Mouse (Mus musculus) neutrophil, adult 5-6 weeks (primary cell): Measurements from ENCODE around the gene Epyc. TPM values are rescaled to one million over a fixed set of nuclear protein-coding genes. Genes with fewer than 3 reads are reported as not detected.

ENCODE experiments used
- ATAC-seq: fragments of 151-379, 151-347 bp; 2 replicates; pipeline ENCODE4 v1.8.0; 2017; ENCODE audit warnings: mild to moderate bottlenecking, moderate TSS enrichment; ENCODE audit not compliant: insufficient number of reproducible peaks, poor library complexity, low FRiP score, severe bottlenecking; ENCODE audit errors: extremely low read depth
- total RNA-seq: library from RNA; stranded (forward); fragments of 200-1000 nt; gene quantifications from 2 replicates; pipeline ENCODE4 v1.2.3, GENCODE M21; 2017

Epyc gene
- total RNA-seq: not detected in 2 replicates

- no peak for ATAC-seq
These were observed at the start of gene Epyc for GRCm38 (mm10) chr10:97643768-97644167. Epyc (plus strand) TSS chr10:97644068.

GRCm38 (mm10) chr10:97595680-97596079 is 48.2 kb upstream of the Epyc start:
- ATAC-seq: no peak

GRCm38 (mm10) chr10:97601744-97602143 is 42.1 kb upstream of the Epyc start:
- no peak for ATAC-seq

- ATAC-seq: no peak
These were observed 40.6 kb upstream of the Epyc start for GRCm38 (mm10) chr10:97603256-97603655.

- no peak for ATAC-seq
These were observed 37.3 kb upstream of the Epyc start, which contains the start of gene Kera for GRCm38 (mm10) chr10:97606579-97606978. Kera (plus strand) TSS chr10:97606879.

- no peak for ATAC-seq
These were observed 21.5 kb upstream of the Epyc start for GRCm38 (mm10) chr10:97622328-97622727.

- ATAC-seq: no peak
These were observed 19.5 kb upstream of the Epyc start for GRCm38 (mm10) chr10:97624381-97624780.

GRCm38 (mm10) chr10:97625116-97625515 is 18.8 kb upstream of the Epyc start:
- no peak for ATAC-seq

GRCm38 (mm10) chr10:97626543-97626942 is 17.3 kb upstream of the Epyc start:
- ATAC-seq: no peak

- no peak for ATAC-seq
These were observed 12.8 kb upstream of the Epyc start for GRCm38 (mm10) chr10:97631061-97631460.

GRCm38 (mm10) chr10:97641926-97642325 is 1.9 kb upstream of the Epyc start:
- no peak for ATAC-seq

- ATAC-seq: no peak
These were observed 6.5 kb downstream of the Epyc start for GRCm38 (mm10) chr10:97650334-97650733.

GRCm38 (mm10) chr10:97659489-97659888 is 15.6 kb downstream of the Epyc start:
- ATAC-seq: no peak

- ATAC-seq: no peak
These were observed 24.8 kb downstream of the Epyc start for GRCm38 (mm10) chr10:97668656-97669055.

- ATAC-seq: no peak
These were observed 26.3 kb downstream of the Epyc start for GRCm38 (mm10) chr10:97670202-97670601.

GRCm38 (mm10) chr10:97673239-97673638 is 29.4 kb downstream of the Epyc start:
- no peak for ATAC-seq

- ATAC-seq: no peak
These were observed 39.1 kb downstream of the Epyc start for GRCm38 (mm10) chr10:97682981-97683380.

GRCm38 (mm10) chr10:97687198-97687597 is 43.3 kb downstream of the Epyc start:
- ATAC-seq: no peak

GRCm38 (mm10) chr10:97689425-97689824 is 45.6 kb downstream of the Epyc start:
- no peak for ATAC-seq

GRCm38 (mm10) chr10:97692913-97693312 is 49.0 kb downstream of the Epyc start, which contains the start of gene Ccer1:
Ccer1 (plus strand) TSS chr10:97693059.
- ATAC-seq: no peak

GRCm38 (mm10) chr10:97693398-97694135 is 49.7 kb downstream of the Epyc start:
- ATAC-seq: no peak
